Mouse (Mus musculus) heart, postnatal 0 days (tissue): ENCODE measurements around the gene Rmnd1. TPM values are rescaled to one million over a fixed set of nuclear protein-coding genes. Genes with fewer than 3 reads are reported as not detected.

Experiments used
- ATAC-seq: fragments of 200-750 bp; cut with Nextera tagmentation; 2 replicates; pipeline ENCODE4 v1.8.0; 2017; ENCODE audit warnings: low read depth, moderate number of reproducible peaks, moderate library complexity; ENCODE audit not compliant: insufficient read depth
- DNase-seq: peaks from one replicate; pipeline ENCODE4 v3.0.0-alpha.2; 2016; ENCODE audit warnings: low spot score
- H3K27ac ChIP-seq: fragments of 300-500 bp; sonication (generic); 2 replicates; pipeline ENCODE4 v1.5.1; 2014; ENCODE audit warnings: low read depth, mild to moderate bottlenecking
- H3K27me3 ChIP-seq: fragments of 300-500 bp; sonication (generic); 2 replicates; pipeline ENCODE4 v1.6.1; 2014; ENCODE audit warnings: low read length, mixed read lengths; ENCODE audit not compliant: control insufficient read depth, insufficient read depth
- H3K36me3 ChIP-seq: fragments of 300-500 bp; sonication (generic); replicated peaks from 2 replicates; pipeline ENCODE4 v1.6.1; 2014; ENCODE audit warnings: low read length, mixed read lengths; ENCODE audit not compliant: control insufficient read depth, insufficient read depth
- H3K4me1 ChIP-seq: fragments of 300-500 bp; sonication (generic); 2 replicates; pipeline ENCODE4 v1.6.1; 2014; ENCODE audit warnings: antibody characterized with exemption; ENCODE audit not compliant: control insufficient read depth, insufficient read depth
- H3K4me2 ChIP-seq: fragments of 300-500 bp; sonication (generic); 2 replicates; pipeline ENCODE4 v1.6.1; 2014; ENCODE audit warnings: low read depth, mild to moderate bottlenecking, low read length, moderate library complexity
- H3K4me3 ChIP-seq: fragments of 300-500 bp; sonication (generic); 2 replicates; pipeline ENCODE4 v1.5.1; 2014; ENCODE audit warnings: low read depth, low read length
- H3K9ac ChIP-seq: fragments of 300-500 bp; sonication (generic); replicated peaks from 2 replicates; pipeline ENCODE4 v1.6.1; 2014; ENCODE audit warnings: low read depth, low read length, mixed read lengths
- H3K9me3 ChIP-seq: fragments of 300-500 bp; sonication (generic); replicated peaks from 2 replicates; pipeline ENCODE4 v1.6.1; 2016; ENCODE audit warnings: low read length; ENCODE audit not compliant: control insufficient read depth
- CTCF ChIP-seq: IDR thresholded peaks from 2 replicates; pipeline ENCODE4 v1.5.1; 2016; ENCODE audit warnings: antibody characterized with exemption, control low read depth, low read depth
- EP300 ChIP-seq: IDR thresholded peaks from 2 replicates; pipeline ENCODE4 v1.6.1; 2016; ENCODE audit warnings: antibody characterized with exemption, low read depth
- WGBS: fragments of 180-500 bp; shearing (Covaris S2); extraction: QIAGEN DNeasy Blood & Tissue Kit; methylation state at CpG from one replicate; pipeline ENCODE4 v1.1.7; 2014; 5-methylcytosine and 5-hydroxymethylcytosine counted together
- polyA plus RNA-seq: library from polyadenylated mRNA; unstranded; fragments of >200 nt; fragmentation: Nextera tagmentation; extraction: Ambion mirVana; gene quantifications from 2 replicates; pipeline ENCODE4 v1.2.1, GENCODE M21; 2015
- total RNA-seq: library from RNA; depleted of rRNA; stranded (reverse); fragments of >200 nt; gene quantifications from 2 replicates; pipeline ENCODE4 v1.2.3, GENCODE M21; 2014; ENCODE audit warnings: low replicate concordance; rRNA removed

The Rmnd1 gene
- total and polyA plus RNA-seq, 2 experiments from 2014 or later: 76.1 to 172 TPM

DNA sequence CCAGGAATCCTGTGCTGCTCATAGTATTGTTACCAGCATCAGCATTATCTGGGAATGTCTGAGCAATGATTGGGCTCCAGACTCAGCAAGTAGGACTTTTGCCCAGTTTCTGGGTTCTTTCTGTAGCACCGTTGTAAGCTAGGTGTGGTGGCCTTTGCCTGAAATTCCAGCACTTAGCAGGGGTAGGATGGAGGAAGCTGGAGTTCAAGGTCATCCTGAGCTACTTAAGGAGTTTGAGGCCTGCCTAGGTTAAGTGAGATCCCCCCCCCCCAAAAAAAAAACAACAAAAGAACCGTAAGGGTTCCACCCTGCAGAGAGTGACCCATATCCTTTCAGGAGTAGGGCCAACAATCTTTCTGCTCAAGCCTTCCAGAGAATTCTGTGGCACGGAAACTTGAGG is 67.6 kb downstream of the Rmnd1 start:
- no peaks in the 10 kb centered on the region for H3K27me3 ChIP-seq
- no peaks in the 10 kb centered on the region for H3K4me1 ChIP-seq
- H3K9ac ChIP-seq: no peak overlapping the region
- H3K4me3 ChIP-seq: no peak overlapping the region
- 63% methylated on average over 3 of the region's 3 CpGs for WGBS
- peaks cover 21% of the 10 kb centered on the region for H3K36me3 ChIP-seq
- peaks cover 4% of the 10 kb centered on the region; the same call in 1 of the 2 replicates for H3K9me3 ChIP-seq
- DNase-seq: no peak
- no peak overlapping the region for H3K4me2 ChIP-seq
- no peak overlapping the region for H3K27ac ChIP-seq
- no peak for ATAC-seq
- TF ChIP-seq CTCF (no peak), EP300 (no peak)

DNA sequence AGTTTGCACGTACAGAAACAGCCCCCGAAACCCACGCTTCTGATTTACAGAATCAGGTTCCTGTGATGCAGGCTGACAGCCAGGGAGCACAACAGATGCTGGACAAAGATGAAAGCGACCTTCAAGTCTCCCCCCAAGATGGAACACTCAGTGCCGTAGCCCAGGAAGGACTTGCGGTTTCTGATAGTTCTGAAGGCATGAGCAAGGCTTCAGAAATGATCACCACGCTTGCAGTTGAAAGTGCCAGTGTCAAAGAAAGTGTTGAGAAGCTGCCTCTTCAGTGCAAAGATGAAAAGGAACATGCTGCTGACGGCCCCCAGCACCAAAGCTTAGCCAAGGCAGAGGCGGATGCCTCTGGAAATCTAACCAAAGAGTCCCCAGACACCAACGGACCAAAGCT is 74.8 kb downstream of the Rmnd1 start:
- Histone ChIP-seq H3K4me2 (no peak overlapping the region), H3K27me3 (no peaks in the 10 kb centered on the region), H3K9ac (no peak overlapping the region), H3K4me1 (no peaks in the 10 kb centered on the region), H3K9me3 (peaks cover 2% of the 10 kb centered on the region; the same call in 1 of the 2 replicates), H3K4me3 (no peak overlapping the region), H3K27ac (no peak overlapping the region), H3K36me3 (peaks cover 62% of the 10 kb centered on the region)
- no peak for TF ChIP-seq EP300
- TF ChIP-seq CTCF: no peak
- no peak for ATAC-seq
- no peak for DNase-seq
- 76% methylated on average over 10 of the region's 10 CpGs for WGBS

GRCm38 (mm10) chr10:4356640-4357039 is 75.5 kb downstream of the Rmnd1 start:
- Histone ChIP-seq H3K36me3 (peaks cover 62% of the 10 kb centered on the region), H3K27me3 (no peaks in the 10 kb centered on the region), H3K9ac (no peak overlapping the region), H3K27ac (no peak overlapping the region), H3K9me3 (no peaks in the 10 kb centered on the region), H3K4me2 (no peak overlapping the region), H3K4me3 (no peak overlapping the region), H3K4me1 (no peaks in the 10 kb centered on the region)
- no peak for TF ChIP-seq EP300
- no peak for TF ChIP-seq CTCF
- ATAC-seq (no peak), DNase-seq (no peak)
- WGBS: 57% methylated on average over 5 of the region's 5 CpGs

GRCm38 (mm10) chr10:4355882-4356451 is 76.2 kb downstream of the Rmnd1 start:
- Histone ChIP-seq H3K36me3 (peaks cover 62% of the 10 kb centered on the region), H3K4me2 (no peak overlapping the region), H3K27ac (no peak overlapping the region), H3K4me1 (no peaks in the 10 kb centered on the region), H3K9ac (no peak overlapping the region), H3K4me3 (no peak overlapping the region), H3K9me3 (no peaks in the 10 kb centered on the region), H3K27me3 (no peaks in the 10 kb centered on the region)
- ATAC-seq (no peak), DNase-seq (no peak)
- WGBS: 75% methylated on average over 19 of the region's 19 CpGs
- TF ChIP-seq CTCF (no peak), EP300 (no peak)

DNA sequence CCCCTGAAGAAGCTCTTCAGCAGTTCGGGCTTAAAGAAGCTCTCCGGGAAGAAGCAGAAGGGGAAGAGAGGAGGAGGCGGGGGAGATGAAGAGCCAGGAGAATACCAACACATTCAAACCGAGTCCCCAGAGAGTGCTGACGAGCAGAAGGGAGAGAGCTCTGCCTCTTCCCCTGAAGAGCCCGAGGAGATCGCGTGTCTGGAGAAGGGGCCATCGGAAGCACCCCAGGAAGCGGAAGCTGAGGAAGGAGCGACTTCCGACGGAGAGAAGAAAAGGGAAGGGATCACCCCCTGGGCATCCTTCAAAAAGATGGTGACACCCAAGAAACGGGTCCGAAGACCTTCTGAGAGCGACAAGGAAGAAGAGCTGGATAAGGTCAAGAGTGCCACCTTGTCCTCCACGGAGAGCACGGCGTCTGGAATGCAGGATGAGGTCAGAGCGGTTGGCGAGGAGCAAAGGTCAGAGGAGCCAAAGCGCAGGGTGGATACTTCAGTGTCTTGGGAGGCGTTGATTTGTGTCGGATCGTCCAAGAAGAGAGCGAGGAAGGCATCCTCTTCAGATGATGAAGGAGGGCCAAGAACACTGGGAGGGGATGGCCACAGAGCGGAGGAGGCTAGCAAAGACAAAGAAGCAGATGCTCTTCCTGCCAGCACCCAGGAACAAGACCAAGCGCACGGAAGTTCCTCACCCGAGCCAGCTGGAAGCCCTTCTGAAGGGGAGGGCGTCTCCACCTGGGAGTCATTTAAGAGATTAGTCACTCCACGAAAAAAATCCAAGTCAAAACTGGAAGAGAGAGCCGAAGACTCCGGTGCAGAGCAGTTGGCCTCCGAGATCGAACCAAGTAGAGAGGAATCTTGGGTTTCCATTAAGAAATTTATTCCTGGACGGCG is 77.6 kb downstream of the Rmnd1 start:
- Histone ChIP-seq H3K36me3 (peaks cover 55% of the 10 kb centered on the region), H3K4me2 (no peak overlapping the region), H3K27me3 (no peaks in the 10 kb centered on the region), H3K9me3 (no peaks in the 10 kb centered on the region), H3K9ac (no peak overlapping the region), H3K27ac (no peak overlapping the region), H3K4me1 (no peaks in the 10 kb centered on the region), H3K4me3 (no peak overlapping the region)
- no peak for ATAC-seq
- no peak for TF ChIP-seq EP300
- TF ChIP-seq CTCF: no peak
- peak; percentile 59 for DNase-seq
- 79% methylated on average over 38 of the region's 38 CpGs for WGBS

Other genes with a start within 250 kb of the Rmnd1 start
- 26.1 and 29.1 TPM in 2 replicates for gene Akap12, start 166.0 kb downstream of the Rmnd1 start, total RNA-seq
- gene Akap12, start 166.0 kb downstream of the Rmnd1 start, polyA plus RNA-seq: 19.9 and 20.0 TPM in 2 replicates
- 16.3 and 19.8 TPM in 2 replicates for gene Zbtb2, start 44.3 kb downstream of the Rmnd1 start, total RNA-seq
- 5.1 and 5.2 TPM in 2 replicates for gene Zbtb2, start 44.3 kb downstream of the Rmnd1 start, polyA plus RNA-seq
- 10.0 and 14.7 TPM in 2 replicates for gene Armt1, start 79 bp upstream of the Rmnd1 start, total RNA-seq
- gene Armt1, start 79 bp upstream of the Rmnd1 start, polyA plus RNA-seq: 8.5 and 8.9 TPM in 2 replicates
- gene Ccdc170, start 50.1 kb upstream of the Rmnd1 start, total RNA-seq: 0.46 TPM in 1 of 2 replicates, not detected in the other
- gene Ccdc170, start 50.1 kb upstream of the Rmnd1 start, polyA plus RNA-seq: 0.22 TPM in 1 of 2 replicates, not detected in the other
- 0.12 and 0.50 TPM in 2 replicates for gene Esr1, start 179.2 kb upstream of the Rmnd1 start, total RNA-seq
- gene Esr1, start 179.2 kb upstream of the Rmnd1 start, polyA plus RNA-seq: 0.14 and 0.21 TPM in 2 replicates